Mouse (Mus musculus) forebrain, embryonic 11.5 days (tissue): ENCODE results near the gene Abi2. TPM values are rescaled to one million over a fixed set of nuclear protein-coding genes. Genes with fewer than 3 reads are reported as not detected.

Experiments used
- ATAC-seq: fragments of 200-750 bp; cut with Nextera tagmentation; replicated peaks from 2 replicates; pipeline ENCODE4 v1.8.0; 2017; ENCODE audit warnings: moderate TSS enrichment; ENCODE audit not compliant: low FRiP score
- DNase-seq: peaks from one replicate; pipeline ENCODE4 v3.0.0-alpha.2; 2017; ENCODE audit warnings: low spot score
- H3K27ac ChIP-seq: fragments of 300-500 bp; sonication (generic); 2 replicates; pipeline ENCODE4 v1.5.1; 2014; ENCODE audit warnings: low read depth, low read length
- H3K27me3 ChIP-seq: fragments of 300-500 bp; sonication (generic); 2 replicates; pipeline ENCODE4 v1.6.1; 2014; ENCODE audit warnings: mild to moderate bottlenecking, low read length, mixed read lengths; ENCODE audit not compliant: control insufficient read depth, insufficient read depth
- H3K36me3 ChIP-seq: fragments of 300-500 bp; sonication (generic); 2 replicates; pipeline ENCODE4 v1.6.1; 2014; ENCODE audit warnings: mild to moderate bottlenecking, low read length, moderate library complexity, mixed read lengths; ENCODE audit not compliant: control insufficient read depth, insufficient read depth
- H3K4me1 ChIP-seq: fragments of 300-500 bp; sonication (generic); replicated peaks from 2 replicates; pipeline ENCODE4 v1.6.1; 2014; ENCODE audit warnings: low read length, mixed read lengths; ENCODE audit not compliant: control insufficient read depth, insufficient read depth
- H3K4me2 ChIP-seq: fragments of 300-500 bp; sonication (generic); 2 replicates; pipeline ENCODE4 v1.6.1; 2014; ENCODE audit warnings: low read depth, mild to moderate bottlenecking, low read length, moderate library complexity, mixed read lengths; ENCODE audit not compliant: severe bottlenecking
- H3K4me3 ChIP-seq: fragments of 300-500 bp; sonication (generic); 2 replicates; pipeline ENCODE4 v1.5.1; 2014; ENCODE audit warnings: low read depth, low read length
- H3K9ac ChIP-seq: fragments of 300-500 bp; sonication (generic); 2 replicates; pipeline ENCODE4 v1.6.1; 2014; ENCODE audit warnings: low read length
- H3K9me3 ChIP-seq: fragments of 300-500 bp; sonication (generic); 2 replicates; pipeline ENCODE4 v1.6.1; 2016; ENCODE audit warnings: low read length, mixed read lengths; ENCODE audit not compliant: control insufficient read depth
- WGBS: fragments of 180-500 bp; shearing (Covaris S2); extraction: QIAGEN DNeasy Blood & Tissue Kit; methylation state at CpG from one replicate; pipeline ENCODE4 v1.1.7; 2014; 5-methylcytosine and 5-hydroxymethylcytosine counted together
- polyA plus RNA-seq: library from polyadenylated mRNA; unstranded; fragments of >200 nt; fragmentation: Nextera tagmentation; extraction: Ambion mirVana; gene quantifications from 2 replicates; pipeline ENCODE4 v1.2.1, GENCODE M21; 2014

The Abi2 gene
- 58.5 and 66.8 TPM in 2 replicates for polyA plus RNA-seq

DNA sequence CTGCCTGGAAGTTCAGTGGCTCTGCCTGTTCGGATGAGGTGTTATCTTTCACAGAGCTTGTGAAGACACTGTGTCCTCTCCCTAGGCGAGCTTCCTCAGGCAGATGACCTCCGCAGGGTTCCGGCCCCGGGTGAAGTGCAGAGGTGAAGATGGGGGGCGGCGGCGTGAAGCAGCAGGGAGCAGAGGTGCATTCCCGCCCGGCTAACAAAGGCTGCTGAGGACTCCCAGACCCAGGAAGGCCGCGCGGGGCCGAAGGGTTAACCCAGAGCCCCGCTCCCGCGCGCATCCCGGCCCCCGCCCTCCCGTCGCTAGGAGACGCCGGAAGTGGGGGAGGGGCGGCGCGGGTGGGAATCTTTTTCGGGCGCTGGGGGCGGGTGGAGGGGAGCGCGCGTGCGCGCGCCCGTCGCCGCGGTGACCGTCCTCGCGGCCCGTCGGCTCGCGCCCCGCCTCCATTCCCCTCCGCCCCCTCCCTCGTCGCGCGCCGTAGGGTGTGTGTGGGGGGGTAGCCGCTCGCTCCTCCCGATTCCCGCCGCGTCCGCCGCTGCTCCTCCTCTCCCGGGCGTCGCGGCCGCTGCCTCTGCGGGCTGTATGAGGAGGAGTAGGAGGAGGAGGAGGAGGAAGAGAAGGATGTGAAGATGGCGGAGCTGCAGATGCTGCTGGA, at the start of gene Abi2:
Abi2 (plus strand) TSS at position 452 of the 661 bp plus-strand sequence.
- H3K4me2 ChIP-seq = peak within 1 kb of the TSS; percentile 56
- H3K4me3 ChIP-seq = peak within 1 kb of the TSS; percentile 89
- peak within 1 kb of the TSS; percentile 94 for H3K9ac ChIP-seq
- H3K4me1 ChIP-seq = 0 out of 2 replicates have a peak, but pooled peaks cover 2% of the 10 kb centered on the region
- ATAC-seq (peak; percentile 94), DNase-seq (peak; percentile 98)
- H3K27me3 ChIP-seq = no peaks in the 10 kb centered on the region
- H3K27ac ChIP-seq = peak within 1 kb of the TSS; percentile 95
- no peaks in the 10 kb centered on the region for H3K36me3 ChIP-seq
- WGBS = 0% methylated on average over 39 of the region's 69 CpGs
- no peaks in the 10 kb centered on the region for H3K9me3 ChIP-seq

- Histone ChIP-seq H3K4me1 (no peaks in the 10 kb centered on the region), H3K27ac (no peak overlapping the region), H3K9me3 (no peaks in the 10 kb centered on the region), H3K27me3 (no peaks in the 10 kb centered on the region), H3K36me3 (no peaks in the 10 kb centered on the region), H3K4me2 (no peak overlapping the region), H3K4me3 (no peak overlapping the region), H3K9ac (no peak overlapping the region)
- WGBS = 97% methylated on average over 1 of the region's 1 CpGs
- DNase-seq (no peak), ATAC-seq (no peak)
Measured at GRCm38 (mm10) chr1:60361626-60362025, 47.8 kb upstream of the Abi2 start.

DNA sequence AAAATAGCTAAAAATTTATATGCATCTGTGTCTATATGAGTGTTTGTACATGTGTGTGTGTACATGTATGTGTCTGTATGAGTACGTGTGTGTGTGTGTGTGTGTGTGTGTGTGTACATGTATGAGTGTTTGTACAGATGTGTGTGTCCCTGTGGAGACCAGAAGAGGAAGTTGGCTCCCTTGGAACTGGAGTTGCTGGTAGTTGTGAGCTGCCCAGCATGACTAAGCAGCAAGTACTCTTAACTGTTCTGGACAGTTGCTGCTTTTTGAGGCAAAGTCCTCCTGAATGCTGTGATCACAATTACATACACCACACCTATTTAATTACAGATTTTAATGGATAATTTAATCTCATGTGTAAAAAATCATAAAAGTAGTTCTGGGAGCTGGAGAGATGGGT, 32.9 kb upstream of the Abi2 start:
- H3K4me1 ChIP-seq = no peaks in the 10 kb centered on the region
- WGBS = 96% methylated on average over 1 of the region's 1 CpGs
- no peak overlapping the region for H3K27ac ChIP-seq
- H3K9ac ChIP-seq = no peak overlapping the region
- ATAC-seq = no peak
- DNase-seq = no peak
- H3K4me3 ChIP-seq = no peak overlapping the region
- H3K27me3 ChIP-seq = no peaks in the 10 kb centered on the region
- peaks cover under 1% of the 10 kb centered on the region; the same call in 1 of the 2 replicates for H3K36me3 ChIP-seq
- H3K9me3 ChIP-seq = no peaks in the 10 kb centered on the region
- no peak overlapping the region for H3K4me2 ChIP-seq

DNA sequence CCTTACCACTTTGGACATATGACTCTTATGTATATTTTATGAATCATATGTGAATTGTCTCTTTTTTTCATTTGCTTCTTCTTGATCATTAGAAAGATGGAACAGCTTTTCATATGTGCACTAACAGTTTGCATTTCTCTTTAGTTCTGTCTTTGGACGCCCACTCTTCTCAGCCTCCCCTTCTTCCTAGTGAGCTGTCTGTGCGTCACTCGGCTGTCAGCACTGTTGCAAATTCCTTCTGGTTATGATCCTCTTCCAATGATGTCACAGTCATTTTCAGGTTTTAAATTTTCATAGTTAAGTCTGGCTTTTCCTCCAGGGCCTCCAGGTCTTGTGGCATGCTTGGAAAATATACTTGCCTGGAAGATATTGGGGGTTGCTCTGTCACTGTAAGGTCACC, 27.5 kb upstream of the Abi2 start:
- Histone ChIP-seq H3K4me2 (no peak overlapping the region), H3K4me3 (no peak overlapping the region), H3K27me3 (no peaks in the 10 kb centered on the region), H3K27ac (no peak overlapping the region), H3K9ac (no peak overlapping the region), H3K9me3 (no peaks in the 10 kb centered on the region), H3K36me3 (no peaks in the 10 kb centered on the region; the same call in 1 of the 2 replicates), H3K4me1 (no peaks in the 10 kb centered on the region)
- DNase-seq (no peak), ATAC-seq (no peak)
- 92% methylated on average over 3 of the region's 3 CpGs for WGBS

DNA sequence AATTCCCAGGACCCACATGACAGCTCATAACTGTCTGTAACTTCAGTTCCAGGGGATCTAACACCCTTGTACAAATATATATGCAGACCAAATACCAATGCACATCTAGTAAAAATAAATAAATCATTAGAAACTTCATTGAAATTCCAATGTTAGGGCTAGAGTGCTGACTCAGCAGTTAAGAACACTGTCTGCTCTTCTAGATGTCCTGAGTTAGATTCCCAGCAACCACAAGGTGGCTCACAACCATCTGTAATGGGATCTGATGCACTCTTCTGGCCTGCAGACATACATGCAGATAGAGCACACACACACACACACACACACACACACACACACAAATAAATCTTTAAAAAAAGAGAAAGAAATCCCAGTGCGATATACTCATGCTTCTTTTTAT, 4.6 kb upstream of the Abi2 start:
- Histone ChIP-seq H3K9me3 (no peaks in the 10 kb centered on the region), H3K4me2 (no peak overlapping the region), H3K27ac (no peak overlapping the region), H3K4me1 (0 out of 2 replicates have a peak, but pooled peaks cover 2% of the 10 kb centered on the region), H3K36me3 (no peaks in the 10 kb centered on the region), H3K4me3 (no peak overlapping the region), H3K27me3 (no peaks in the 10 kb centered on the region), H3K9ac (no peak overlapping the region)
- ATAC-seq = no peak
- DNase-seq = no peak
- WGBS = 97% methylated on average over 1 of the region's 1 CpGs

DNA sequence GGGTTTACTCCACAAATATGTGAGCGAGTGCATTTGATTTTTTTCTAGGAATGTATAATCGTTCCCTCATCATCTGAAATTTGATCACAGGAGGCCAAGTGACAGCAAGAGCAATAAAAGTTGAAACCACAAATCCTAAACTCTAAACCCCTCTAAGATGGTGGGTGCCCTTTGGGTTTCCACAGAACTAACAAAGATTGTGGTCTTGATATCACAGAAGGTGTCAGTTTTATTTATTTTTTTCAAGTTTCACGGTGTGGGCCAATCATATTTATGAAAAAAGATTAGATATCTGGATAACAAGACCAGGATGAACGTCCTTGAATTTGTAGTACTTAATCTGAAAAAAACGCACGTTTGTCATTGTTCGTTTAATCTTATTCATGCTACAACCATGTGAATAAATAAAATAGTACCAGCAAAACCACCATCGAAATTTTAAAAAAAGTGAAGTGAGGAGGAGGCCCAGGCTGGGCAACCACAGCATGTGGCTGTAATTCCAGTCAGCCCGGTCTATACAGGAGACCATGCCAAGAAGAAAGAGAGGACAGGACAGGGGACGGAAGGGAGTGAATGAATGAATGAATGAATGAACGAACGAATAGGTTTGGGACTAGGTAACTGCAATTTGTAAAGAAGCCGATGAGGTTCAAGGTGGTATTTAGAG, 785 bp upstream of the Abi2 start:
- H3K36me3 ChIP-seq = no peaks in the 10 kb centered on the region
- peak overlapping the region; percentile 95 for H3K27ac ChIP-seq
- no peaks in the 10 kb centered on the region for H3K27me3 ChIP-seq
- 0 out of 2 replicates have a peak, but pooled peaks cover 2% of the 10 kb centered on the region for H3K4me1 ChIP-seq
- no peaks in the 10 kb centered on the region for H3K9me3 ChIP-seq
- 24% methylated on average over 13 of the region's 13 CpGs for WGBS
- peak overlapping the region; percentile 89 for H3K4me3 ChIP-seq
- H3K4me2 ChIP-seq = peak overlapping the region; percentile 56
- DNase-seq (no peak), ATAC-seq (peak; percentile 65)
- peak overlapping the region; percentile 94 for H3K9ac ChIP-seq

GRCm38 (mm10) chr1:60409928-60410817, 754 bp downstream of the Abi2 start:
- no peak for DNase-seq

GRCm38 (mm10) chr1:60416724-60417123, 7.3 kb downstream of the Abi2 start:
- WGBS = 90% methylated on average over 3 of the region's 3 CpGs
- no peaks in the 10 kb centered on the region for H3K4me1 ChIP-seq
- no peaks in the 10 kb centered on the region; the same call in 1 of the 2 replicates for H3K9me3 ChIP-seq
- no peaks in the 10 kb centered on the region for H3K27me3 ChIP-seq
- no peak overlapping the region for H3K4me3 ChIP-seq
- no peak overlapping the region for H3K4me2 ChIP-seq
- ATAC-seq (no peak), DNase-seq (no peak)
- H3K36me3 ChIP-seq = peaks cover 2% of the 10 kb centered on the region; the same call in 1 of the 2 replicates
- H3K27ac ChIP-seq = no peak overlapping the region
- no peak overlapping the region for H3K9ac ChIP-seq

More at GRCm38 (mm10) chr1:60409928-60410817, 754 bp downstream of the Abi2 start:
- no peaks in the 10 kb centered on the region for H3K27me3 ChIP-seq
- peak overlapping the region; percentile 56 for H3K4me2 ChIP-seq
- peak overlapping the region; percentile 89 for H3K4me3 ChIP-seq
- H3K36me3 ChIP-seq = no peaks in the 10 kb centered on the region
- under 1% methylated on average over 54 of the region's 54 CpGs for WGBS
- 0 out of 2 replicates have a peak, but pooled peaks cover 2% of the 10 kb centered on the region for H3K4me1 ChIP-seq
- peak overlapping the region; percentile 95 for H3K27ac ChIP-seq
- H3K9me3 ChIP-seq = no peaks in the 10 kb centered on the region
- peak overlapping the region; percentile 94 for H3K9ac ChIP-seq
- peak; percentile 87 for ATAC-seq
